Mouse (Mus musculus) heart, embryonic 16.5 days (tissue): ENCODE measurements around the gene Slamf8. TPM values are rescaled to one million over a fixed set of nuclear protein-coding genes. Genes with fewer than 3 reads are reported as not detected.

ENCODE experiments used
- polyA plus RNA-seq: library from polyadenylated mRNA; unstranded; fragments of >200 nt; fragmentation: Nextera tagmentation; extraction: Ambion mirVana; gene quantifications from 2 replicates; pipeline ENCODE4 v1.2.1, GENCODE M21; 2015

Slamf8 gene
- polyA plus RNA-seq, 1 experiment from 2014 or later: 0.35 TPM

Other genes with a start within 250 kb of the Slamf8 start
- gene Kcnj10, start 249.4 kb downstream of the Slamf8 start, polyA plus RNA-seq: 0.04 and 0.05 TPM in 2 replicates
- gene Pigm, start 214.0 kb downstream of the Slamf8 start, polyA plus RNA-seq: 3.5 and 3.7 TPM in 2 replicates
- 0.77 and 0.95 TPM in 2 replicates for gene Slamf9, start 115.2 kb downstream of the Slamf8 start, polyA plus RNA-seq
- gene Igsf9, start 108.8 kb downstream of the Slamf8 start, polyA plus RNA-seq: 3.3 and 4.8 TPM in 2 replicates
- gene Tagln2, start 90.5 kb downstream of the Slamf8 start, polyA plus RNA-seq: 323 and 328 TPM in 2 replicates
- 3.0 and 3.2 TPM in 2 replicates for gene Cfap45, start 69.8 kb downstream of the Slamf8 start, polyA plus RNA-seq
- 0.32 and 0.55 TPM in 2 replicates for gene Vsig8, start 34.6 kb downstream of the Slamf8 start, polyA plus RNA-seq
- not detected in 2 replicates for gene Fcrl6, start 12.0 kb upstream of the Slamf8 start, polyA plus RNA-seq
- 11.4 and 12.2 TPM in 2 replicates for gene Dusp23, start 42.4 kb upstream of the Slamf8 start, polyA plus RNA-seq
- 0.09 and 0.13 TPM in 2 replicates for gene Crp, start 107.5 kb upstream of the Slamf8 start, polyA plus RNA-seq